Mouse (Mus musculus) kidney, adult 9 months (tissue): ENCODE results near the gene Tbc1d12.

Source experiments
- DNase-seq: peaks from one replicate; pipeline ENCODE4 v3.0.0; 2022

Gene Tbc1d12

GRCm38 (mm10) chr19:38915677-38916076, 79.3 kb downstream of the Tbc1d12 start:
- peak; percentile 48 for DNase-seq

DNA sequence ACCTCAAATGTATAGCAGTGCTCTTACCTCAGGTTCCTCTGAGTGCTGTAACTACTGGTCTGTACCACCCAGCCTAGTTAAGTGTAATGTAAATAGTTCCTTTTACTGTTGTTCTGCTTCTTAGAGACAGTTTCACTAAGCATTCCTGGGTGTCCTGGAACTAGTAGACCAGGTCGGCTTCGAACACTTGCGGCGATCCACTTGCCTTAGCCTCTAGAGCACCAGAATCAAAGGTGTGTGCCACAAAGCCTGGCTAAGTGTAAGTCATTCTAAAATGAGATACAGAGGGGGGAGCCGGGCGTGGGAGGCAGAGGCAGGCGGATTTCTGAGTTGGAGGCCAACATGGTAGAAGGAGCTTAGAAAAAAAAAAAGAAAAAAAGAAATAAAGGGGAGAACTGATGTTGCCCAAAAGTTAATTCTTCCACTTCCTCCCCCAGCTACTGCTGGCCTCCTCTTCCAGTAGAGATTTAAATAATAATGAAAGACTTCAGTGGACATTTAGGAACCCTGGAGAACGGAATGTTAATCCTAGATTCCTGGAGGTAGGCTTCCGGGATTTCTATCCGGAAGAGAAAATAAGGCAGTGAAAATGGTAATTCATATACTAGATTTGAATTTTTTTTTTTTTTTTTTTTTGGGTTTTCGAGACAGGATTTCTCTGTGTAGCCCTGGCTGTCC, 92.2 kb downstream of the Tbc1d12 start:
- no peak for DNase-seq

DNA sequence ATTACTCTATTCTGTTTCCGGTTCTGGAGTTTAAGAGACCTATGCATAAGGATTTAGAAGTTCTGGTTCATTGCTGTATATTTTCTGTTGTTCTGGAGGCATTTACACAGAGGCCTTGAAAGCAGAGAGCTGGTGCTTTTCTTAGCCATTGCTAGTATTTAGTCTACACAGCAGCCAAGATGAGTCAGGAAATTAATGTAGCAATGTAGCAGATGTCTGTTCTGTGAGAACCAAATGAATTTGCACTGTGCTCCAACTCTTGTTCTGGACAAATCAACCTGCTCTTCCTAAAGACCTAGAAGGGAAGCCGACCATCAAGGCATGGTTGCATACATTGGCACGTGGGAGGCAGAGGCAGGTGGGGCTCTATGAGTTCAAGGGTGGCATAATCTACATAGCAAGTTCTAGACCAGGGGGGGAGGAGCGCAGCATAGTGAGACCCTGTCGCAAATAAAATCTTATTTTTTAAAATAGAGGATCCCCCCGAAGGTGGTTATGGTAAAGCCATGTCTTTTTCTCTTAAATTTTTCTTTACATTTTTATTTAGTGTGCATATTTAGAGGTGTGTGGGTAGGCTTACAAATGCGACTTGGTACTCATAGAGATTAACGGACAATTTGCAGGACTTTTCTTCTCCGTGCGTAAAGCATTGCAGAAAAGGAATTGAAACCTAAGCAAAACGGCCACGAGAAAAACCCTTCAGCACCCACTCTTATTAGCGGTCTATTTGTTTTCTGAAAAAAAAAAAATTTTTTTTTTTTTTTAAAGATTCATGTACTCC, 93.3 kb downstream of the Tbc1d12 start:
- no peak for DNase-seq

DNA sequence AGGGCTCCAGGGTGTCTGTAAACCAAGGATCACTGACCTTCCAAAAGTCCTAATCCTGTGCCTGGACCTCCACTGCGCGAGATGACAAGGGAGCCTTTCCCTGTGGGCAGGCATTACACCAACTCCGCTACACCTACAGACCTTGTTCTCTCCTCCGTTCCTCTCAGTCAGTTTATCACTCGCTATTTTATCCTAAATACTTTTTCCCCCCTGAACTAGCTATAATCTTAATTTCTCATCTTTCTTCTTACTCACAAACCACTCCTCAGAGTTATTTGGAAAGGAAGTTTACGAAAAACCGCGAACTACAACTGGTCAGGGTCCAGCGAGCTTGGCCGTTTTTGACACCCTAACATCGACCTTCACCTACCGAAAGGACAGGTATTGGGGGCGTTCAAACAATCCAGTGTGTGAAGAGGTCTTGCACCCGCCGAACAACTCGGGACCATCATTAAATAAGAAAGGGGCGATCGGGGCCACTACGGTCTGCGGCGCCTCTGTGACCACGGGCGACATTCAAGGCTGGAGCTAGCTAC, 93.9 kb downstream of the Tbc1d12 start:
- peak; percentile 11 for DNase-seq

- DNase-seq, result peak; percentile 72
These were observed 94.6 kb downstream of the Tbc1d12 start, which contains the start of gene Hells for GRCm38 (mm10) chr19:38930788-38931565. Gene Hells (plus strand): TSS chr19:38930915.

- no peak for DNase-seq
These were observed 95.1 kb downstream of the Tbc1d12 start for GRCm38 (mm10) chr19:38931566-38931890.

DNA sequence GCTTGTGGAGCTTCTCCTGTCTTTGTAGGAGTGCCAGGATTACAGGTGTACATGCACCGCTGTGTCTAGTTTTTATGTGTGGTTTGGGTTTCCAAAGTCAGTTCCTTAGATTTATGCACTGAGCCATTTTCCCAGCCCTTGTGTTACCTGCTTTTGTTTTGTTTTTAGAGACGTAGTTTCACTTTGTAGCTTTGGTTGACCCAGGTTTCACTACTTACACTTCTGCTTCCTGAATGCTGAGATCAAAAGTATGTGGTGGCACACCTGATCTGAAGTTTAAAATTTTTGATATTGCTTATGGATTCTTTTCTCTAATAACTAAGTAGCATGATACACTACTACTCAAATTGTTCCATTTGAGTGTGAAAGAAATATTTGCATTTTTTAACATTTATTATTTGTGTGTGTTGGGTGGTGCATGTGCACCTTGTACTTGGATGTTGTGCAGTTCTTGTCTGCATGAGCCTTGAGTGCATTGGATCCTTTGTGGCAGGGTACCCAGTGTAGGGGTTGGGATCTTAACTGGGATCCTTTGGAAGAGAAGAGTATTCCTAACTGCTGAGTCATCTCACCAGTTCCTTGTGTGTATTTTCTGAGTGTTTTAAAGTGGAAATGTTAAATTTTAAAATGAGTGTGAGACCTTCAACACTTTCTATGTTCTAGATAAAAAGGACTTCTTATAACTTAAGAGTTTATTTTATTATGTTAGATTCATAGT, 108.4 kb downstream of the Tbc1d12 start:
- no peak for DNase-seq
